In genomic region chr5:21702009-21702364, GRCm38 (mm10) we compare ENCODE assay signal across 7 mouse cellular contexts. TPM values are rescaled to one million over a fixed set of nuclear protein-coding genes. Genes with fewer than 3 reads are reported as not detected.
DNase-seq lines count a peak whose midpoint lies in the region; ATAC-seq lines count a peak whose summit lies in the region.

No protein-coding gene starts in this region.

- WGBS in forebrain, embryonic 11.5 days, result 59% methylated on average over 2 of the region's 2 CpGs
- 60% methylated on average over 2 of the region's 2 CpGs for WGBS in limb, embryonic 13.5 days
- WGBS in stomach, embryonic 15.5 days, result 50% methylated on average over 2 of the region's 2 CpGs

- intact Hi-C loops in left cerebral cortex, postnatal 14 days (cut with DNase I), result loop anchor here (5.0 kb wide), 1 partner anchor 45 kb away; no protein-coding TSS in a partner anchor

- ATAC-seq in megakaryocyte, adult 5-6 weeks (ENCODE audit: poor library complexity, severe bottlenecking), result no peak
- no peak; the same call in 1 of the 2 replicates for ATAC-seq in forebrain, embryonic 11.5 days (replicated peaks; ENCODE audit: low FRiP score)
- ATAC-seq in limb, embryonic 13.5 days (ENCODE audit: low FRiP score, low read depth), result no peak
- ATAC-seq in stomach, embryonic 15.5 days (ENCODE audit: insufficient read depth, low FRiP score, low read depth), result no peak

- peak overlapping the region; percentile 92; the same call in 1 of the 2 replicates for H3K27ac ChIP-seq in forebrain, embryonic 11.5 days (ENCODE audit: low read depth, low read length)
- H3K27ac ChIP-seq in limb, embryonic 13.5 days, result peak overlapping the region; percentile 91
- H3K27ac ChIP-seq in stomach, embryonic 15.5 days, result peak overlapping the region; percentile 95

- H3K27me3 ChIP-seq in megakaryocyte, embryonic 14.5 days (replicated peaks), result no peaks in the 10 kb centered on the region
- H3K27me3 ChIP-seq in forebrain, embryonic 11.5 days (ENCODE audit: control insufficient read depth, insufficient read depth, low read length), result no peaks in the 10 kb centered on the region
- no peaks in the 10 kb centered on the region for H3K27me3 ChIP-seq in limb, embryonic 13.5 days
- no peaks in the 10 kb centered on the region for H3K27me3 ChIP-seq in stomach, embryonic 15.5 days (replicated peaks)

- H3K9ac ChIP-seq in forebrain, embryonic 11.5 days (ENCODE audit: low read length), result peak overlapping the region; percentile 89
- peak overlapping the region; percentile 86; the same call in 1 of the 2 replicates for H3K9ac ChIP-seq in limb, embryonic 13.5 days
- no peak overlapping the region; the same call in 1 of the 2 replicates for H3K9ac ChIP-seq in stomach, embryonic 15.5 days

- H3K4me1 ChIP-seq in megakaryocyte, embryonic 14.5 days, result peaks cover 21% of the 10 kb centered on the region
- H3K4me1 ChIP-seq in forebrain, embryonic 11.5 days (replicated peaks; ENCODE audit: control insufficient read depth, insufficient read depth, low read length), result no peaks in the 10 kb centered on the region
- H3K4me1 ChIP-seq in limb, embryonic 13.5 days, result 0 out of 2 replicates have a peak, but pooled peaks cover 4% of the 10 kb centered on the region
- H3K4me1 ChIP-seq in stomach, embryonic 15.5 days, result no peaks in the 10 kb centered on the region

- H3K4me3 ChIP-seq in megakaryocyte, embryonic 14.5 days (replicated peaks), result peak overlapping the region; percentile 98
- peak overlapping the region; percentile 63 for H3K4me3 ChIP-seq in forebrain, embryonic 11.5 days (ENCODE audit: low read depth, low read length)
- H3K4me3 ChIP-seq in limb, embryonic 13.5 days, result peak overlapping the region; percentile 68
- H3K4me3 ChIP-seq in stomach, embryonic 15.5 days (replicated peaks), result peak overlapping the region; percentile 61

- no peaks in the 10 kb centered on the region for H3K36me3 ChIP-seq in megakaryocyte, embryonic 14.5 days (replicated peaks; ENCODE audit: low read length)
- H3K36me3 ChIP-seq in forebrain, embryonic 11.5 days (ENCODE audit: control insufficient read depth, insufficient read depth, low read length), result no peaks in the 10 kb centered on the region
- no peaks in the 10 kb centered on the region for H3K36me3 ChIP-seq in limb, embryonic 13.5 days
- no peaks in the 10 kb centered on the region for H3K36me3 ChIP-seq in stomach, embryonic 15.5 days

- peak overlapping the region; percentile 68 for H3K4me2 ChIP-seq in forebrain, embryonic 11.5 days (ENCODE audit: low read depth, low read length, severe bottlenecking)
- H3K4me2 ChIP-seq in limb, embryonic 13.5 days (replicated peaks), result peak overlapping the region; percentile 83
- H3K4me2 ChIP-seq in stomach, embryonic 15.5 days, result peak overlapping the region; percentile 78

- peaks cover 4% of the 10 kb centered on the region; the same call in 1 of the 2 replicates for H3K9me3 ChIP-seq in megakaryocyte, embryonic 14.5 days
- H3K9me3 ChIP-seq in forebrain, embryonic 11.5 days (ENCODE audit: control insufficient read depth, low read length), result no peaks in the 10 kb centered on the region
- H3K9me3 ChIP-seq in limb, embryonic 13.5 days, result no peaks in the 10 kb centered on the region
- H3K9me3 ChIP-seq in stomach, embryonic 15.5 days, result no peaks in the 10 kb centered on the region

- no peak for DNase-seq in forebrain, embryonic 11.5 days (ENCODE audit: low spot score)
- no peak for DNase-seq in embryo, embryonic 11 days
- DNase-seq in left cerebral cortex, postnatal 14 days (ENCODE audit: low spot score in 2 of 2), result no peak

RNA-seq across cellular contexts. Expression of gene Napepld, which starts 0.8 kb away (rescaled TPM):
- 0.17 and 0.44 TPM in 2 replicates for polyA plus RNA-seq in megakaryocyte, embryonic 14.5 days (2012; ENCODE audit: insufficient read depth, low replicate concordance)
- 1.7 and 2.1 TPM in 2 replicates for total RNA-seq in megakaryocyte, adult 5-6 weeks (2015)
- 0.62 and 1.2 TPM in 2 replicates for total RNA-seq in megakaryocyte, adult 5-6 weeks (2017)
- polyA plus RNA-seq in forebrain, embryonic 11.5 days (2014; fragmentation: Nextera tagmentation; extraction: Ambion mirVana), result 17.9 and 20.3 TPM in 2 replicates
- 2.1 and 2.5 TPM in 2 replicates for polyA plus RNA-seq in limb, embryonic 13.5 days (2015; fragmentation: Nextera tagmentation; extraction: Ambion mirVana)
- 2.6 and 3.3 TPM in 2 replicates for polyA plus RNA-seq in stomach, embryonic 15.5 days (2015; fragmentation: Nextera tagmentation; extraction: Ambion mirVana)
- total RNA-seq in left cerebral cortex, postnatal 14 days (2021), result 1 to 10 TPM; 8.6 to 9.0 TPM

RNA-seq across cellular contexts. Expression of gene Pmpcb, which starts 35.0 kb away (rescaled TPM):
- 10.3 and 19.0 TPM in 2 replicates for polyA plus RNA-seq in megakaryocyte, embryonic 14.5 days (2012; ENCODE audit: insufficient read depth, low replicate concordance)
- 57.5 and 62.6 TPM in 2 replicates for total RNA-seq in megakaryocyte, adult 5-6 weeks (2015)
- total RNA-seq in megakaryocyte, adult 5-6 weeks (2017), result 64.2 and 65.4 TPM in 2 replicates
- polyA plus RNA-seq in forebrain, embryonic 11.5 days (2014; fragmentation: Nextera tagmentation; extraction: Ambion mirVana), result 98.6 and 99.3 TPM in 2 replicates
- polyA plus RNA-seq in limb, embryonic 13.5 days (2015; fragmentation: Nextera tagmentation; extraction: Ambion mirVana), result 91.5 and 94.9 TPM in 2 replicates
- polyA plus RNA-seq in stomach, embryonic 15.5 days (2015; fragmentation: Nextera tagmentation; extraction: Ambion mirVana), result 75.9 and 78.2 TPM in 2 replicates
- 10 to 100 TPM; 68.6 to 69.7 TPM for total RNA-seq in left cerebral cortex, postnatal 14 days (2021)

RNA-seq across cellular contexts. Expression of gene Armc10, which starts 56.4 kb away (rescaled TPM):
- 17.2 and 24.5 TPM in 2 replicates for polyA plus RNA-seq in megakaryocyte, embryonic 14.5 days (2012; ENCODE audit: insufficient read depth, low replicate concordance)
- total RNA-seq in megakaryocyte, adult 5-6 weeks (2015), result 27.5 and 33.1 TPM in 2 replicates
- total RNA-seq in megakaryocyte, adult 5-6 weeks (2017), result 27.0 and 30.3 TPM in 2 replicates
- 93.1 and 93.2 TPM in 2 replicates for polyA plus RNA-seq in forebrain, embryonic 11.5 days (2014; fragmentation: Nextera tagmentation; extraction: Ambion mirVana)
- polyA plus RNA-seq in limb, embryonic 13.5 days (2015; fragmentation: Nextera tagmentation; extraction: Ambion mirVana), result 54.4 TPM in 2 replicates
- polyA plus RNA-seq in stomach, embryonic 15.5 days (2015; fragmentation: Nextera tagmentation; extraction: Ambion mirVana), result 33.8 and 35.6 TPM in 2 replicates
- total RNA-seq in left cerebral cortex, postnatal 14 days (2021), result 10 to 100 TPM; 20.4 to 22.1 TPM

RNA-seq across cellular contexts. Expression of gene Fbxl13, which starts 56.6 kb away (rescaled TPM):
- not detected in 2 replicates for polyA plus RNA-seq in megakaryocyte, embryonic 14.5 days (2012; ENCODE audit: insufficient read depth, low replicate concordance)
- total RNA-seq in megakaryocyte, adult 5-6 weeks (2015), result 0.23 TPM in 1 of 2 replicates, not detected in the other
- total RNA-seq in megakaryocyte, adult 5-6 weeks (2017), result not detected in 2 replicates
- polyA plus RNA-seq in forebrain, embryonic 11.5 days (2014; fragmentation: Nextera tagmentation; extraction: Ambion mirVana), result 0.15 TPM in 1 of 2 replicates, not detected in the other
- 0.08 and 0.24 TPM in 2 replicates for polyA plus RNA-seq in limb, embryonic 13.5 days (2015; fragmentation: Nextera tagmentation; extraction: Ambion mirVana)
- 0.13 and 0.36 TPM in 2 replicates for polyA plus RNA-seq in stomach, embryonic 15.5 days (2015; fragmentation: Nextera tagmentation; extraction: Ambion mirVana)
- total RNA-seq in left cerebral cortex, postnatal 14 days (2021), result under 1 TPM; 0.33 to 0.36 TPM
